Mouse (Mus musculus) lung, postnatal 0 days (tissue): ENCODE results near the gene Sept4.

ENCODE experiments used
- CTCF ChIP-seq: IDR thresholded peaks from 2 replicates; pipeline ENCODE4 v1.5.1; 2016; ENCODE audit warnings: antibody characterized with exemption, mild to moderate bottlenecking
- EP300 ChIP-seq: IDR thresholded peaks from 2 replicates; pipeline ENCODE4 v1.6.1; 2016; ENCODE audit warnings: antibody characterized with exemption, mild to moderate bottlenecking, control low read depth

- TF ChIP-seq CTCF: no peak
- no peak for TF ChIP-seq EP300
These were observed 13.4 kb downstream of the Sept4 start for GRCm38 (mm10) chr11:87581933-87582710.
